Comparison of ENCODE assay signal across 22 mouse cellular contexts in genomic region chr6:114059206-114059605, GRCm38 (mm10). TPM values are rescaled to one million over a fixed set of nuclear protein-coding genes. Genes with fewer than 3 reads are reported as not detected.
"Had no signal": no experiment of that assay in that cellular context is flagged by ENCODE, and none has a peak within 500 bp of the region (broad histone marks: within the 10 kb centered on the region; RNA-seq: fewer than 3 reads in every experiment).

No protein-coding gene starts in this region.

- DNase-seq: gastrocnemius, postnatal 14 days; gastrocnemius, postnatal 36 days; heart, adult 18-20 months; heart, postnatal 14 days; heart, postnatal 36 days; kidney, adult 11 months; kidney, adult 2 months; kidney, adult 9 months; kidney, postnatal 14 days; kidney, postnatal 36 days had no signal

- H3K27ac ChIP-seq: heart, embryonic 10.5 days; hindbrain, embryonic 13.5 days; hindbrain, embryonic 15.5 days; hindbrain, postnatal 0 days; kidney, embryonic 15.5 days; kidney, postnatal 0 days; limb, embryonic 13.5 days; limb, embryonic 15.5 days; liver, embryonic 12.5 days; liver, embryonic 14.5 days had no signal

- H3K4me3 ChIP-seq: heart, embryonic 10.5 days; heart, embryonic 12.5 days; hindbrain, embryonic 13.5 days; hindbrain, embryonic 15.5 days; kidney, embryonic 15.5 days; limb, embryonic 13.5 days; limb, embryonic 15.5 days; liver, embryonic 12.5 days had no signal

- H3K4me1 ChIP-seq: heart, embryonic 10.5 days; heart, embryonic 12.5 days; kidney, embryonic 15.5 days; limb, embryonic 13.5 days; limb, embryonic 15.5 days; liver, embryonic 12.5 days had no signal

RNA-seq across cellular contexts. Expression of gene Atp2b2, which starts 16.8 kb away (rescaled TPM):
- total RNA-seq: hematopoietic stem cell, adult 5-6 weeks had no signal
